19 mouse cellular contexts compared by ENCODE assay signal in the genomic region with DNA sequence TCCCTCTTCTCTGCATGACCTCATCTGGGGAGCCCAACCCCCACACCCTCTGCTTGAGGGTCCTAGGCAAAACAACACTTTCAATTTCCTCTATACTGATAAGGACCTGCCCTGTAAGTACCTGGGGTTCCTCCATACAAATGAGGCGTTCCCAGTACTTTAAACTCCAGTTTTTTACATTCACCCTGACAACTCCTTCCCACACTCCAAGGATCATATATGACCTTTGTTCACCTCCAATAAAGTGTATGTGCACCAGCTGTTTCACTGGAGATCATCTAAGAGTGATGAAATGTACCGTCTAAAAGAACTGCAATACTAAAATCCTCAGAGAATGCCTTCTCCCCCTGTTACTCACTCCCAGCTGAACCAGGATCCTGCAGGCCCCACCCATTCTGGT.
"Had no signal": no experiment of that assay in that cellular context is flagged by ENCODE, and none has a peak within 500 bp of the region (broad histone marks: within the 10 kb centered on the region; RNA-seq: fewer than 3 reads in every experiment).

No protein-coding gene starts in this region.

- H3K4me2 ChIP-seq: lung, embryonic 14.5 days; midbrain, embryonic 12.5 days; neural tube, embryonic 13.5 days; neural tube, embryonic 15.5 days; stomach, embryonic 15.5 days had no signal

- H3K9ac ChIP-seq: lung, embryonic 14.5 days; midbrain, embryonic 12.5 days; neural tube, embryonic 13.5 days; neural tube, embryonic 15.5 days; stomach, embryonic 15.5 days had no signal

- DNase-seq: lung, adult 18-20 months; lung, embryonic 14.5 days; lung, postnatal 10 days; lung, postnatal 4 days; midbrain, embryonic 14.5 days; retina, postnatal 1 day; right cerebral cortex, adult 18-20 months; right cerebral cortex, postnatal 25 days; right cerebral cortex, postnatal 4 days; thymus, postnatal 14 days; thymus, postnatal 36 days had no signal

- H3K4me3 ChIP-seq: midbrain, embryonic 10.5 days; midbrain, embryonic 12.5 days; myocyte; neural tube, embryonic 13.5 days; neural tube, embryonic 15.5 days; stomach, embryonic 15.5 days had no signal

- H3K4me1 ChIP-seq: midbrain, embryonic 10.5 days; midbrain, embryonic 12.5 days; neural tube, embryonic 15.5 days; stomach, embryonic 15.5 days had no signal

- H3K9me3 ChIP-seq: midbrain, embryonic 10.5 days; midbrain, embryonic 12.5 days; neural tube, embryonic 13.5 days; neural tube, embryonic 15.5 days; stomach, embryonic 15.5 days had no signal

- H3K27me3 ChIP-seq: neural tube, embryonic 13.5 days; neural tube, embryonic 15.5 days; stomach, embryonic 15.5 days had no signal

- H3K27ac ChIP-seq: midbrain, embryonic 10.5 days; midbrain, embryonic 12.5 days; neural tube, embryonic 13.5 days; neural tube, embryonic 15.5 days; stomach, embryonic 15.5 days; stomach, postnatal 0 days had no signal

- H3K36me3 ChIP-seq: midbrain, embryonic 10.5 days; midbrain, embryonic 12.5 days; neural tube, embryonic 13.5 days; neural tube, embryonic 15.5 days; stomach, embryonic 15.5 days had no signal

- ATAC-seq: midbrain, embryonic 16.5 days had no signal
